Mouse (Mus musculus): ENCODE data around the gene Tgfbi.

Gene Tgfbi

GRCm38 (mm10) chr13:56609103-56609856 is at the start of gene Tgfbi:
Gene Tgfbi (plus strand): TSS chr13:56609523.
- peak; percentile 50 for DNase-seq

GRCm38 (mm10) chr13:56559841-56560370 is 49.4 kb upstream of the Tgfbi start:
- no peak for DNase-seq

GRCm38 (mm10) chr13:56561129-56561528 is 48.2 kb upstream of the Tgfbi start:
- DNase-seq: peak; percentile 20

- DNase-seq: peak; percentile 35
Measured at GRCm38 (mm10) chr13:56563075-56563474, 46.2 kb upstream of the Tgfbi start.

GRCm38 (mm10) chr13:56566336-56566735 is 43.0 kb upstream of the Tgfbi start:
- DNase-seq: no peak

- DNase-seq: no peak
Measured at GRCm38 (mm10) chr13:56571645-56572044, 37.7 kb upstream of the Tgfbi start.

- no peak for DNase-seq
Measured at GRCm38 (mm10) chr13:56575074-56575473, 34.2 kb upstream of the Tgfbi start.

- DNase-seq: peak; percentile 65
Measured at GRCm38 (mm10) chr13:56575701-56576321, 33.5 kb upstream of the Tgfbi start.

GRCm38 (mm10) chr13:56578097-56578496 is 31.2 kb upstream of the Tgfbi start:
- no peak for DNase-seq

GRCm38 (mm10) chr13:56580450-56580849 is 28.9 kb upstream of the Tgfbi start:
- no peak for DNase-seq

GRCm38 (mm10) chr13:56581512-56581911 is 27.8 kb upstream of the Tgfbi start:
- no peak for DNase-seq

GRCm38 (mm10) chr13:56581961-56582434 is 27.3 kb upstream of the Tgfbi start:
- DNase-seq: peak; percentile 67

GRCm38 (mm10) chr13:56582720-56583119 is 26.6 kb upstream of the Tgfbi start:
- DNase-seq: no peak

- no peak for DNase-seq
Measured at GRCm38 (mm10) chr13:56586046-56586445, 23.3 kb upstream of the Tgfbi start.

- no peak for DNase-seq
Measured at GRCm38 (mm10) chr13:56588454-56589117, 20.7 kb upstream of the Tgfbi start.

GRCm38 (mm10) chr13:56590202-56590601 is 19.1 kb upstream of the Tgfbi start:
- DNase-seq: no peak

GRCm38 (mm10) chr13:56591191-56591590 is 18.1 kb upstream of the Tgfbi start:
- DNase-seq: no peak

- DNase-seq: no peak
Measured at GRCm38 (mm10) chr13:56591939-56592338, 17.4 kb upstream of the Tgfbi start.

- no peak for DNase-seq
Measured at GRCm38 (mm10) chr13:56593196-56593595, 16.1 kb upstream of the Tgfbi start.

- DNase-seq: peak; percentile 24
Measured at GRCm38 (mm10) chr13:56593961-56594391, 15.3 kb upstream of the Tgfbi start.

GRCm38 (mm10) chr13:56595246-56595645 is 14.1 kb upstream of the Tgfbi start:
- no peak for DNase-seq

- no peak for DNase-seq
Measured at GRCm38 (mm10) chr13:56597296-56597695, 12.0 kb upstream of the Tgfbi start.
